Mouse (Mus musculus): ENCODE data around the gene Mybph. TPM values are rescaled to one million over a fixed set of nuclear protein-coding genes. Genes with fewer than 3 reads are reported as not detected.

Gene Mybph
- polyA plus RNA-seq (2015; fragmentation: Nextera tagmentation; extraction: Ambion mirVana), result 2.9 and 8.5 TPM in 2 replicates

- Histone ChIP-seq H3K27me3 (no peaks in the 10 kb centered on the region), H3K4me1 (replicated peaks) (peaks cover 40% of the 10 kb centered on the region), H3K27ac (replicated peaks) (no peak within 1 kb of the TSS), H3K9me3 (no peaks in the 10 kb centered on the region), H3K9ac (no peak within 1 kb of the TSS), H3K4me3 (no peak within 1 kb of the TSS), H3K4me2 (no peak within 1 kb of the TSS), H3K36me3 (no peaks in the 10 kb centered on the region)
- ATAC-seq (ENCODE audit: low read depth), result no peak
- WGBS, result 80% methylated on average over 1 of the region's 1 CpGs
Measured at GRCm38 (mm10) chr1:134193126-134193525, at the start of gene Mybph. Gene Mybph (plus strand): TSS chr1:134193448.

GRCm38 (mm10) chr1:134146066-134146465, 47.2 kb upstream of the Mybph start:
- Histone ChIP-seq H3K9me3 (no peaks in the 10 kb centered on the region), H3K4me2 (no peak overlapping the region), H3K27me3 (no peaks in the 10 kb centered on the region), H3K4me3 (no peak overlapping the region), H3K36me3 (no peaks in the 10 kb centered on the region), H3K27ac (replicated peaks) (no peak overlapping the region), H3K9ac (no peak overlapping the region), H3K4me1 (replicated peaks) (peaks cover 22% of the 10 kb centered on the region)
- ATAC-seq (ENCODE audit: low read depth), result no peak
- WGBS, result 68% methylated on average over 8 of the region's 8 CpGs

- Histone ChIP-seq H3K36me3 (no peaks in the 10 kb centered on the region), H3K4me1 (replicated peaks) (no peaks in the 10 kb centered on the region; the same call in 1 of the 2 replicates), H3K27me3 (no peaks in the 10 kb centered on the region), H3K4me2 (no peak overlapping the region), H3K9me3 (peaks cover 6% of the 10 kb centered on the region; the same call in 1 of the 2 replicates), H3K4me3 (no peak overlapping the region), H3K27ac (replicated peaks) (no peak overlapping the region), H3K9ac (no peak overlapping the region)
- WGBS, result 73% methylated on average over 8 of the region's 8 CpGs
- ATAC-seq (ENCODE audit: low read depth), result no peak
Measured at GRCm38 (mm10) chr1:134150076-134150475, 43.2 kb upstream of the Mybph start.

- ATAC-seq (ENCODE audit: low read depth), result no peak
- H3K36me3 ChIP-seq, result no peaks in the 10 kb centered on the region
- H3K27me3 ChIP-seq, result no peaks in the 10 kb centered on the region
- H3K4me3 ChIP-seq, result no peak overlapping the region
- no peak overlapping the region for H3K27ac ChIP-seq (replicated peaks)
- WGBS, result 95% methylated on average over 9 of the region's 9 CpGs
- H3K4me1 ChIP-seq (replicated peaks), result no peaks in the 10 kb centered on the region; the same call in 1 of the 2 replicates
- H3K4me2 ChIP-seq, result no peak overlapping the region
- peaks cover 7% of the 10 kb centered on the region; the same call in 1 of the 2 replicates for H3K9me3 ChIP-seq
- H3K9ac ChIP-seq, result no peak overlapping the region
Measured at GRCm38 (mm10) chr1:134150745-134151144, 42.5 kb upstream of the Mybph start.

- WGBS, result 33% methylated on average over 13 of the region's 13 CpGs
- Histone ChIP-seq H3K27me3 (no peaks in the 10 kb centered on the region), H3K9me3 (peaks cover 7% of the 10 kb centered on the region; the same call in 1 of the 2 replicates), H3K27ac (replicated peaks) (no peak overlapping the region), H3K4me3 (no peak overlapping the region), H3K36me3 (no peaks in the 10 kb centered on the region), H3K4me1 (replicated peaks) (no peaks in the 10 kb centered on the region; the same call in 1 of the 2 replicates), H3K4me2 (no peak overlapping the region), H3K9ac (no peak overlapping the region)
- peak; percentile 74 for ATAC-seq (ENCODE audit: low read depth)
Measured at GRCm38 (mm10) chr1:134151655-134152412, 41.4 kb upstream of the Mybph start.

- WGBS, result 82% methylated on average over 21 of the region's 21 CpGs
- H3K27me3 ChIP-seq, result no peaks in the 10 kb centered on the region
- peaks cover 7% of the 10 kb centered on the region; the same call in 1 of the 2 replicates for H3K9me3 ChIP-seq
- ATAC-seq (ENCODE audit: low read depth), result no peak
- no peak overlapping the region for H3K4me2 ChIP-seq
- no peak overlapping the region for H3K4me3 ChIP-seq
- no peak overlapping the region for H3K9ac ChIP-seq
- H3K36me3 ChIP-seq, result no peaks in the 10 kb centered on the region
- H3K27ac ChIP-seq (replicated peaks), result no peak overlapping the region
- no peaks in the 10 kb centered on the region; the same call in 1 of the 2 replicates for H3K4me1 ChIP-seq (replicated peaks)
Measured at GRCm38 (mm10) chr1:134152626-134153590, 40.3 kb upstream of the Mybph start.

- Histone ChIP-seq H3K27ac (replicated peaks) (no peak overlapping the region), H3K4me3 (no peak overlapping the region), H3K9ac (no peak overlapping the region), H3K36me3 (no peaks in the 10 kb centered on the region), H3K9me3 (peaks cover 7% of the 10 kb centered on the region; the same call in 1 of the 2 replicates), H3K4me2 (no peak overlapping the region), H3K27me3 (no peaks in the 10 kb centered on the region), H3K4me1 (replicated peaks) (no peaks in the 10 kb centered on the region; the same call in 1 of the 2 replicates)
- WGBS, result 92% methylated on average over 3 of the region's 3 CpGs
- ATAC-seq (ENCODE audit: low read depth), result no peak
Measured at GRCm38 (mm10) chr1:134154121-134154520, 39.1 kb upstream of the Mybph start.

- 57% methylated on average over 3 of the region's 3 CpGs for WGBS
- Histone ChIP-seq H3K9ac (no peak overlapping the region), H3K4me2 (no peak overlapping the region), H3K36me3 (no peaks in the 10 kb centered on the region), H3K4me3 (no peak overlapping the region), H3K9me3 (peaks cover 7% of the 10 kb centered on the region; the same call in 1 of the 2 replicates), H3K27me3 (no peaks in the 10 kb centered on the region), H3K27ac (replicated peaks) (no peak overlapping the region), H3K4me1 (replicated peaks) (no peaks in the 10 kb centered on the region; the same call in 1 of the 2 replicates)
- no peak for ATAC-seq (ENCODE audit: low read depth)
Measured at GRCm38 (mm10) chr1:134154655-134155054, 38.6 kb upstream of the Mybph start.

GRCm38 (mm10) chr1:134160404-134160803, 32.8 kb upstream of the Mybph start:
- Histone ChIP-seq H3K9me3 (no peaks in the 10 kb centered on the region), H3K4me1 (replicated peaks) (no peaks in the 10 kb centered on the region), H3K4me3 (no peak overlapping the region), H3K4me2 (no peak overlapping the region), H3K9ac (no peak overlapping the region), H3K36me3 (no peaks in the 10 kb centered on the region), H3K27ac (replicated peaks) (no peak overlapping the region), H3K27me3 (no peaks in the 10 kb centered on the region)
- 87% methylated on average over 3 of the region's 3 CpGs for WGBS
- no peak for ATAC-seq (ENCODE audit: low read depth)

GRCm38 (mm10) chr1:134161399-134161798, 31.8 kb upstream of the Mybph start:
- no peaks in the 10 kb centered on the region for H3K36me3 ChIP-seq
- no peaks in the 10 kb centered on the region for H3K9me3 ChIP-seq
- WGBS, result 77% methylated on average over 6 of the region's 6 CpGs
- H3K27me3 ChIP-seq, result no peaks in the 10 kb centered on the region
- H3K4me2 ChIP-seq, result no peak overlapping the region
- no peak overlapping the region for H3K4me3 ChIP-seq
- H3K27ac ChIP-seq (replicated peaks), result no peak overlapping the region
- no peak for ATAC-seq (ENCODE audit: low read depth)
- no peaks in the 10 kb centered on the region for H3K4me1 ChIP-seq (replicated peaks)
- H3K9ac ChIP-seq, result no peak overlapping the region

GRCm38 (mm10) chr1:134162510-134163225, 30.6 kb upstream of the Mybph start:
- Histone ChIP-seq H3K4me2 (no peak overlapping the region), H3K9me3 (no peaks in the 10 kb centered on the region), H3K4me1 (replicated peaks) (no peaks in the 10 kb centered on the region), H3K27me3 (no peaks in the 10 kb centered on the region), H3K36me3 (no peaks in the 10 kb centered on the region), H3K9ac (no peak overlapping the region), H3K27ac (replicated peaks) (no peak overlapping the region), H3K4me3 (no peak overlapping the region)
- ATAC-seq (ENCODE audit: low read depth), result no peak
- 81% methylated on average over 6 of the region's 6 CpGs for WGBS

All from neural tube, embryonic 13.5 days (tissue).